Mouse (Mus musculus) left cerebral cortex, postnatal 4 days (tissue): Measurements from ENCODE around the gene Gprin3. TPM values are rescaled to one million over a fixed set of nuclear protein-coding genes. Genes with fewer than 3 reads are reported as not detected.

Source experiments
- DNase-seq: peaks from one replicate; pipeline ENCODE4 v3.0.0-alpha.2; 2022
- intact Hi-C: fragments of 180-260 bp; cut with DNase I; formaldehyde crosslinking; loops from one replicate; pipeline ENCODE4 v1.15.1; 2025
- total RNA-seq, 2 experiments: library from RNA; stranded (reverse); gene quantifications; 2 replicates each; pipeline ENCODE4 v1.2.3; 2021

Gene Gprin3
- total RNA-seq: 10 to 100 TPM; 16.8 to 18.7 TPM

- intact Hi-C loops: no loop called here
- peak; percentile 95 for DNase-seq
These were observed at the start of gene Gprin3 for GRCm38 (mm10) chr6:59425824-59426533. Gprin3 (minus strand) TSS chr6:59426294.

- intact Hi-C loops: no loop called here
- DNase-seq: no peak
These were observed 32.8 kb upstream of the Gprin3 start for GRCm38 (mm10) chr6:59458861-59459260.

- DNase-seq: no peak
- intact Hi-C loops: no loop called here
These were observed 30.0 kb upstream of the Gprin3 start for GRCm38 (mm10) chr6:59456116-59456515.

- intact Hi-C loops: no loop called here
- DNase-seq: no peak
These were observed 25.3 kb upstream of the Gprin3 start for GRCm38 (mm10) chr6:59451348-59451747.

- DNase-seq: peak; percentile 46
- intact Hi-C loops: no loop called here
These were observed 19.0 kb upstream of the Gprin3 start for GRCm38 (mm10) chr6:59445101-59445503.

GRCm38 (mm10) chr6:59435906-59436305 is 9.8 kb upstream of the Gprin3 start:
- DNase-seq: no peak
- intact Hi-C loops: no loop called here

- no peak for DNase-seq
- intact Hi-C loops: no loop called here
These were observed 7.0 kb upstream of the Gprin3 start for GRCm38 (mm10) chr6:59433116-59433515.

- no peak for DNase-seq
- intact Hi-C loops: no loop called here
These were observed 416 bp upstream of the Gprin3 start for GRCm38 (mm10) chr6:59426534-59426885.

- DNase-seq: no peak
- intact Hi-C loops: no loop called here
These were observed 988 bp downstream of the Gprin3 start for GRCm38 (mm10) chr6:59424871-59425740.

GRCm38 (mm10) chr6:59423836-59424235 is 2.3 kb downstream of the Gprin3 start:
- intact Hi-C loops: no loop called here

GRCm38 (mm10) chr6:59419264-59419663 is 6.8 kb downstream of the Gprin3 start:
- DNase-seq: no peak
- intact Hi-C loops: no loop called here

More at GRCm38 (mm10) chr6:59423836-59424235, 2.3 kb downstream of the Gprin3 start:
- no peak for DNase-seq

GRCm38 (mm10) chr6:59418659-59419058 is 7.4 kb downstream of the Gprin3 start:
- no peak for DNase-seq
- intact Hi-C loops: no loop called here

- intact Hi-C loops: no loop called here
- no peak for DNase-seq
These were observed 11.3 kb downstream of the Gprin3 start for GRCm38 (mm10) chr6:59414816-59415215.

- intact Hi-C loops: no loop called here
- no peak for DNase-seq
These were observed 13.4 kb downstream of the Gprin3 start for GRCm38 (mm10) chr6:59412417-59413346.

GRCm38 (mm10) chr6:59409001-59409700 is 16.9 kb downstream of the Gprin3 start:
- peak; percentile 48 for DNase-seq
- intact Hi-C loops: no loop called here

GRCm38 (mm10) chr6:59407482-59407997 is 18.6 kb downstream of the Gprin3 start:
- intact Hi-C loops: no loop called here
- no peak for DNase-seq

GRCm38 (mm10) chr6:59390208-59390607 is 35.9 kb downstream of the Gprin3 start:
- intact Hi-C loops: no loop called here
- DNase-seq: no peak

GRCm38 (mm10) chr6:59365300-59365699 is 60.8 kb downstream of the Gprin3 start:
- intact Hi-C loops: no loop called here
- no peak for DNase-seq

GRCm38 (mm10) chr6:59363282-59363681 is 62.8 kb downstream of the Gprin3 start:
- intact Hi-C loops: no loop called here
- DNase-seq: no peak

GRCm38 (mm10) chr6:59354943-59355342 is 71.2 kb downstream of the Gprin3 start:
- intact Hi-C loops: no loop called here
- no peak for DNase-seq
